Mouse (Mus musculus) spleen, postnatal 0 days (tissue): Measurements from ENCODE around the gene Tdp2. TPM values are rescaled to one million over a fixed set of nuclear protein-coding genes. Genes with fewer than 3 reads are reported as not detected.

Experiments used
- polyA plus RNA-seq: library from polyadenylated mRNA; unstranded; fragments of >200 nt; fragmentation: Nextera tagmentation; extraction: Ambion mirVana; gene quantifications from 2 replicates; pipeline ENCODE4 v1.2.1, GENCODE M21; 2015

Gene Tdp2
- 30.3 TPM in 2 replicates for polyA plus RNA-seq

GRCm38 (mm10) chr13:24831353-24832130 lies at the start of gene Tdp2, which contains the start of gene Acot13:
TSS of gene Tdp2 (plus strand) at chr13:24831679.
TSS of gene Acot13 (minus strand) at chr13:24831540.

GRCm38 (mm10) chr13:24801308-24801921 lies 30.1 kb upstream of the Tdp2 start, which contains the start of gene BC005537:
TSS of gene BC005537 (plus strand) at chr13:24801657.

GRCm38 (mm10) chr13:24844983-24845955 lies 13.8 kb downstream of the Tdp2 start, which contains the start of gene D130043K22Rik:
TSS of gene D130043K22Rik (plus strand) at chr13:24845135.

Other genes starting within 250 kb of the Tdp2 start
- gene Ripor2, start 249.5 kb upstream of the Tdp2 start, polyA plus RNA-seq, result 10.8 and 16.2 TPM in 2 replicates
- not detected in 2 replicates for gene Armh2, start 90.4 kb upstream of the Tdp2 start, polyA plus RNA-seq
- gene Gmnn, start 69.8 kb upstream of the Tdp2 start, polyA plus RNA-seq, result 154 and 188 TPM in 2 replicates
- 21.1 and 22.3 TPM in 2 replicates for gene BC005537, start 30.0 kb upstream of the Tdp2 start, polyA plus RNA-seq
- 51.9 and 53.0 TPM in 2 replicates for gene Acot13, start 139 bp upstream of the Tdp2 start, polyA plus RNA-seq
- not detected in 2 replicates for gene D130043K22Rik, start 13.5 kb downstream of the Tdp2 start, polyA plus RNA-seq
- gene Aldh5a1, start 106.0 kb downstream of the Tdp2 start, polyA plus RNA-seq, result 0.58 and 0.64 TPM in 2 replicates
- 0.08 and 0.13 TPM in 2 replicates for gene Gpld1, start 111.5 kb downstream of the Tdp2 start, polyA plus RNA-seq
- gene Mrs2, start 188.7 kb downstream of the Tdp2 start, polyA plus RNA-seq, result 8.0 and 11.7 TPM in 2 replicates
- gene Dcdc2a, start 224.3 kb downstream of the Tdp2 start, polyA plus RNA-seq, result 0.30 TPM in 1 of 2 replicates, not detected in the other